Mouse (Mus musculus) forebrain, embryonic 14.5 days (tissue): ENCODE data around the gene Ttc21a. TPM values are rescaled to one million over a fixed set of nuclear protein-coding genes. Genes with fewer than 3 reads are reported as not detected.

Source experiments
- ATAC-seq: fragments of 200-750 bp; cut with Nextera tagmentation; 2 replicates; pipeline ENCODE4 v1.8.0; 2017; ENCODE audit warnings: mild to moderate bottlenecking, moderate library complexity
- DNase-seq: peaks from one replicate; pipeline ENCODE4 v3.0.0-alpha.2; 2015; ENCODE audit warnings: low spot score
- H3K27ac ChIP-seq: fragments of 300-500 bp; sonication (generic); 2 replicates; pipeline ENCODE4 v1.5.1; 2014; ENCODE audit warnings: low read depth, mild to moderate bottlenecking, control low read depth, low read length, moderate library complexity
- H3K27me3 ChIP-seq: fragments of 300-500 bp; sonication (generic); replicated peaks from 2 replicates; pipeline ENCODE4 v1.6.1; 2014; ENCODE audit warnings: low read length, control low read depth, mixed read lengths; ENCODE audit not compliant: control insufficient read depth, insufficient read depth
- H3K36me3 ChIP-seq: fragments of 300-500 bp; sonication (generic); 2 replicates; pipeline ENCODE4 v1.6.1; 2014; ENCODE audit warnings: low read length, control low read depth; ENCODE audit not compliant: control insufficient read depth, insufficient read depth
- H3K4me1 ChIP-seq: fragments of 300-500 bp; sonication (generic); 2 replicates; pipeline ENCODE4 v1.6.1; 2014; ENCODE audit warnings: antibody characterized with exemption, low read length, control low read depth; ENCODE audit not compliant: control insufficient read depth, insufficient read depth
- H3K4me2 ChIP-seq: fragments of 300-500 bp; sonication (generic); 2 replicates; pipeline ENCODE4 v1.6.1; 2014; ENCODE audit warnings: mild to moderate bottlenecking, control low read depth, low read length
- H3K4me3 ChIP-seq: fragments of 300-500 bp; sonication (generic); 2 replicates; pipeline ENCODE4 v1.5.1; 2014; ENCODE audit warnings: low read depth, low read length, control low read depth
- H3K9ac ChIP-seq: fragments of 300-500 bp; sonication (generic); 2 replicates; pipeline ENCODE4 v1.6.1; 2014; ENCODE audit warnings: mild to moderate bottlenecking, low read length, control low read depth, moderate library complexity
- H3K9me3 ChIP-seq: fragments of 300-500 bp; sonication (generic); replicated peaks from 2 replicates; pipeline ENCODE4 v1.6.1; 2016; ENCODE audit warnings: low read length, control low read depth, mixed read lengths; ENCODE audit not compliant: control insufficient read depth
- WGBS: fragments of 180-500 bp; shearing (Covaris S2); extraction: QIAGEN DNeasy Blood & Tissue Kit; methylation state at CpG from one replicate; pipeline ENCODE4 v1.1.7; 2014; 5-methylcytosine and 5-hydroxymethylcytosine counted together
- polyA plus RNA-seq: library from polyadenylated mRNA; unstranded; fragments of >200 nt; fragmentation: Nextera tagmentation; extraction: Ambion mirVana; gene quantifications from 2 replicates; pipeline ENCODE4 v1.2.1, GENCODE M21; 2014

The Ttc21a gene
- polyA plus RNA-seq, 1 experiment from 2014 or later, result 0.29 TPM

DNA sequence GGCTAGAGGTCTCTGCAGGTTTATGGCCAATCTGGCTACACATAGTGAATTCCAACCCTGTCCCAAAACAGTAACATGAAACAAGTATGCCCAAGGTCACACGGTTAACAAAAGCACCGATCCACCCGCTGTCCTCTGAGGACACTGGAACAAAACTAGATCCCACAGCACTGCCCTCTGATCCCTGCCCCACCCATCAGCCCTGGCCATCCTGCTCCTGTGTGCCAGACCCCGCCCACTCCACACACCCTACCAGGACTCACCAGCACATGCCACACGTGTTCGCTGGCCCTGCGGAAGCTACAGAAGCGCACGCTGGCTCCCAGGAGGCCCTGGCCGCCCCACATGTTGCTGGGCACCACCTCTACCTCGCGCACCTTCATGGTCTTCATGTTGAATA, 5.0 kb upstream of the Ttc21a start:
- no peak for DNase-seq
- H3K27me3 ChIP-seq, result no peaks in the 10 kb centered on the region
- no peak overlapping the region for H3K4me2 ChIP-seq
- H3K27ac ChIP-seq, result no peak overlapping the region
- H3K9ac ChIP-seq, result no peak overlapping the region
- H3K4me1 ChIP-seq, result peaks cover 5% of the 10 kb centered on the region; the same call in 1 of the 2 replicates
- H3K9me3 ChIP-seq, result no peaks in the 10 kb centered on the region
- H3K36me3 ChIP-seq, result peaks cover 26% of the 10 kb centered on the region
- no peak for ATAC-seq
- no peak overlapping the region for H3K4me3 ChIP-seq
- 95% methylated on average over 12 of the region's 12 CpGs for whole genome bisulfite sequencing

DNA sequence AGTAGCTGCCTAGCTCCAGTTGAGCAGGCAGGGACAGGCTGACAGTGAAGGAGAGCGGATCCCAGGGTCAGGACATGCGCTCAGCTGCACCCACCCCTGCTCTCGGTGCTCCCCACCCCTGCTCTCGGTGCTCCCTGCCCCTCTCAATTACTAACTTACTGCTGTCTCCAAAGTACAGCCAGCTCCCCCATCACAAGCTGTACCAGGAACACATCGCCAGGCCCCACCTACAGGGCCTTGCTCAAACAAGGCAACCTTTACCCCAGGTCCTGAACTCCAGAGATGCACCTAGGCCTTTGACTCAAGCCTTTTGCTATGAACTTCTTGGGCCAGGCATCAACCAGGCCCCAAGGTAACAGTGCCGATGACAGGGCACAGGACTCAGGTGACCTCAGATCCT, 3.7 kb upstream of the Ttc21a start:
- ATAC-seq (no peak), DNase-seq (no peak)
- H3K4me2 ChIP-seq, result no peak overlapping the region
- H3K27ac ChIP-seq, result no peak overlapping the region
- H3K4me1 ChIP-seq, result peaks cover 8% of the 10 kb centered on the region; the same call in 1 of the 2 replicates
- H3K36me3 ChIP-seq, result peaks cover 13% of the 10 kb centered on the region
- no peaks in the 10 kb centered on the region for H3K27me3 ChIP-seq
- H3K9me3 ChIP-seq, result no peaks in the 10 kb centered on the region
- 92% methylated on average over 6 of the region's 6 CpGs for WGBS
- H3K4me3 ChIP-seq, result no peak overlapping the region
- no peak overlapping the region for H3K9ac ChIP-seq

DNA sequence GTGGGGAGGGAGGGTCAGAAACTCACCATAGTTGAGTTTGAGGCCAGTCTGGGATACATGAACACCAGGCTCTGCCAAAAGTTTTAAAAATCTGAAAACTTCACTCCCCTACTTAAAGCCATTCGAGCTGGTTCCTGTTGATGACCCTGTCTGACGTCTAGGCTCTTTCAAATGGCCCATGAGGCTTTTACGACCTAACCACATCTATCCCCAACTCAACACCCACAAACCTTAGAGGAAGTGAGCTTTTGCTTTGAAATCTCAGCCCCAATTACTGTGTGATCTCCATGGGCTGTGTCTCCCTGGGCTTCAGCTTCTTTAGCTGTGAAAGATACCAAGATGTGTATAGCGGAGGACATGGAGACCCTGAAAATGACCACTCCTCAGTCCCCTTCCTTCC, 1.1 kb downstream of the Ttc21a start:
- H3K36me3 ChIP-seq, result no peaks in the 10 kb centered on the region
- H3K27ac ChIP-seq, result no peak overlapping the region
- H3K27me3 ChIP-seq, result no peaks in the 10 kb centered on the region
- 82% methylated on average over 4 of the region's 4 CpGs for WGBS
- no peaks in the 10 kb centered on the region for H3K9me3 ChIP-seq
- H3K9ac ChIP-seq, result no peak overlapping the region
- no peak overlapping the region for H3K4me2 ChIP-seq
- no peak overlapping the region for H3K4me3 ChIP-seq
- ATAC-seq (no peak), DNase-seq (no peak)
- peaks cover 8% of the 10 kb centered on the region; the same call in 1 of the 2 replicates for H3K4me1 ChIP-seq

DNA sequence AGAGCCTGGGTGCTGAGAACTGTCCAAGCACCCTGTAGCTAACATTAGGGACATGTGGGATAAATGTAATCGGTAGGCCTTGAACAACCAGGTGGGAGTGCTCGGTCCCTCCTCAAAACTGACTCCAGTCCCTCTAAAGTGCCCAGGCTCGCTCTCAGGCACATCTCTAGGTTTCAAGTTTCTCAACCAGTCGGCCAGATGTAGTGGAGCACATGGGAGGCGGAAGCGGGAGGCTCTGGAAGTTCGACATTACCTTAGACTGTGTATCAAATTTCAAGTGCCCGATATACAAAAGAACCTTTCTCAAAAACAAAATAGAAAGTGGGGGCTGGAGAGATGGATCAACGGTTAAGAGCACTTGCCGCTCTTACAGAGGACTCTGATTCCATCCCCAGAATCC, 2.2 kb downstream of the Ttc21a start:
- no peak for ATAC-seq
- no peaks in the 10 kb centered on the region for H3K9me3 ChIP-seq
- no peak for DNase-seq
- no peaks in the 10 kb centered on the region for H3K27me3 ChIP-seq
- no peak overlapping the region for H3K4me2 ChIP-seq
- no peak overlapping the region for H3K27ac ChIP-seq
- peaks cover 8% of the 10 kb centered on the region; the same call in 1 of the 2 replicates for H3K4me1 ChIP-seq
- no peaks in the 10 kb centered on the region for H3K36me3 ChIP-seq
- no peak overlapping the region for H3K4me3 ChIP-seq
- no peak overlapping the region for H3K9ac ChIP-seq
- 70% methylated on average over 10 of the region's 10 CpGs for WGBS

DNA sequence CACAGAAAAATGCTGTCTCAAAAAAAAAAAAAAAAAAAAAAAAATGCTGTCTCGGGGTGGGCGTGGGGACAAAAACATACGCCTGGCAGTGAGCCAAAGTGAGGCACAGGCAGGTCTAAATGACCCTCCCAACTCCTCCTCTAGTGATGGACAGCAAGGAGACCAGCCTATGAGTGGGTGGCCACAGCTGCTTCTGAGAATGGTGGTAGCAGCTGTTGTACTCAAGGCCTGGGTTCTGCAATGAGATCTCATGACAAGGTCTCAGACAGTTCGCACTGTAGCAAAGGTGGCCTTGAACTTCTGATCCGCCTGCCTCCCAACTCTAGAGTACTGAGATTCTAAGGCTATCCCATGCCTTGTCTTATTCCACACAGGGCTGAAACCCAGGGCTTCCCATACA, 4.0 kb downstream of the Ttc21a start:
- Histone ChIP-seq H3K9me3 (no peaks in the 10 kb centered on the region), H3K4me1 (peaks cover 5% of the 10 kb centered on the region; the same call in 1 of the 2 replicates), H3K27me3 (no peaks in the 10 kb centered on the region), H3K27ac (no peak overlapping the region), H3K36me3 (no peaks in the 10 kb centered on the region), H3K4me3 (no peak overlapping the region), H3K4me2 (no peak overlapping the region), H3K9ac (no peak overlapping the region)
- DNase-seq (no peak), ATAC-seq (no peak)
- 77% methylated on average over 5 of the region's 5 CpGs for WGBS

DNA sequence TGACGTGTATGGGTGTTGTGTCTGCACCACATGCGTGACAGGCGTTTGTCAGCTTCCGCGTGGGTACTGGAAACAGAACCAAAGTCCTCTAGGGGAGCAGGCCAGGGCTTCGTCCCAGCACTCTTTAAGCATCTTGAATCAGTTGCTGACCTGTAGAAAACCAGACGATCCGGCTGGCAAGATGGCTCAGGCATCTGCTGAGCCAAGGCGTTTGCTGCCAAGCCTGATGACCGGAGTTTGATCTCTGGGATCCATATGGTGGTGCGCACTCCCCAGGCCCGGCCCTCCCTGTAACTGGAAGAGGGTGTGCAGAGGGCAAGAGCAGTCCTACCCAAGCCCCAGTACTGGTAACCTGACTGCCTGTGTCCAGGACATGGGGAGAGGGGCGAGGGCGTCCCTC, 4.5 kb downstream of the Ttc21a start:
- H3K4me1 ChIP-seq, result 0 out of 2 replicates have a peak, but pooled peaks cover 3% of the 10 kb centered on the region

DNA sequence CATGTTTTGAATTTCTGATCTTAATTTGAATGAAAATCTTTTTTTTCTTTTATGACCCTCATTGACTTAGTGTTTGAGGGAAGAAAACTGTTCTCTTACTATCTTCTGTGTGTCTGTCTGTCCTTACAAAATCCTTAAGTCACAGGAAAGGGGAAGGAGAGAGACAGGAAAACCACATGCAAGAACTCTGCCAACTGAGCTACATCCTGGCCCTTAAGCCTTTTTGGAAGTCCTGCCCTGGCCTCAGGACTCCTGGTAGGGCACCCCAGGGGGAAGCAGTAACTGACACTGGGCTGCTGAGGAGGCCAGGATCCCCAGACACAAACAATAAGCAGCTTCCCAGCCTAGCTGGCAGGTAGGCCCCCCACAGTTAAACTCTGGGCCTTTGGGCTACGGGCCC, 5.9 kb downstream of the Ttc21a start:
- ATAC-seq (no peak), DNase-seq (no peak)
- Histone ChIP-seq H3K9me3 (no peaks in the 10 kb centered on the region), H3K27ac (no peak overlapping the region), H3K4me2 (no peak overlapping the region), H3K4me1 (no peaks in the 10 kb centered on the region), H3K4me3 (no peak overlapping the region), H3K9ac (no peak overlapping the region), H3K36me3 (no peaks in the 10 kb centered on the region), H3K27me3 (no peaks in the 10 kb centered on the region)
- WGBS, result 52% methylated on average over 1 of the region's 1 CpGs

More for the DNA sequence above, 4.5 kb downstream of the Ttc21a start:
- H3K4me3 ChIP-seq, result no peak overlapping the region
- no peak for ATAC-seq
- H3K27me3 ChIP-seq, result no peaks in the 10 kb centered on the region
- H3K4me2 ChIP-seq, result no peak overlapping the region
- H3K27ac ChIP-seq, result no peak overlapping the region
- H3K9ac ChIP-seq, result no peak overlapping the region
- H3K36me3 ChIP-seq, result no peaks in the 10 kb centered on the region
- no peak for DNase-seq
- no peaks in the 10 kb centered on the region for H3K9me3 ChIP-seq
- WGBS, result 88% methylated on average over 14 of the region's 14 CpGs

DNA sequence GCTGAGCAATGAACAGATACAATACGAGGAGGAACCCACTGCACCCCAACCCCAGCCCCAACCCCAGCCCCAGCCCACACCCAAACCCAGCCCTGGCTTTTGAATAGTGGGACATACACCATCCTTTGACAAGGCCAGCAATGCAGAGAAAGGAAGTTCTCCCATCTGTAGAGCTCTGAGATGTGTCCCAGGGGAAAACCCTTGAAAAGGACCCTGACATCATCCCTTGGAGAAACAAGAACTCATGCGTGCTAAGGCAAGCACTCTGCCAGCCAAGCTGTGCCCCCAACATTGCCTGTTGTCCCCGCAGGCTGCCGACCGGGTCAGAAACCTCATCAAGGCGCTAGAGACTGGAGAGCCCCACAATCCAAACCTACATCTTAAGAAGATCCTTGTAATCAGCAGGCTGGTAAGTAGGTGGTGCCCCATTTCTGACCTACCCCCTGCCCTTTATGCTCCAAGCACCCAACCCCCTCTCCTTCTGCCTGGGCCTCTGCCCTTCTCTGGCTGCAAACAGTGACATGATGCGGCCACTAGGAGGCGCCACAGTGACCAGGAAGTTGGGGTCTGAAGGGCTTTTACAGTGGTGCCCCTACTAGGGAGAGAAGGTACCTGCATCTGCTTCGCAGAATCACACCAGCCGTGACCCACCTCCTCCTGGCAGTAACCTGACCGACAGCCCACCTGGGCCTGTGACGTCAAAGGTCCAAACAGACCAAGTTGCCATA, 7.9 kb downstream of the Ttc21a start:
- DNase-seq (no peak), ATAC-seq (no peak)
- 75% methylated on average over 12 of the region's 12 CpGs for WGBS
- Histone ChIP-seq H3K36me3 (no peaks in the 10 kb centered on the region), H3K4me1 (no peaks in the 10 kb centered on the region), H3K27ac (no peak overlapping the region), H3K9me3 (no peaks in the 10 kb centered on the region), H3K4me2 (no peak overlapping the region), H3K27me3 (no peaks in the 10 kb centered on the region), H3K4me3 (no peak overlapping the region), H3K9ac (no peak overlapping the region)

DNA sequence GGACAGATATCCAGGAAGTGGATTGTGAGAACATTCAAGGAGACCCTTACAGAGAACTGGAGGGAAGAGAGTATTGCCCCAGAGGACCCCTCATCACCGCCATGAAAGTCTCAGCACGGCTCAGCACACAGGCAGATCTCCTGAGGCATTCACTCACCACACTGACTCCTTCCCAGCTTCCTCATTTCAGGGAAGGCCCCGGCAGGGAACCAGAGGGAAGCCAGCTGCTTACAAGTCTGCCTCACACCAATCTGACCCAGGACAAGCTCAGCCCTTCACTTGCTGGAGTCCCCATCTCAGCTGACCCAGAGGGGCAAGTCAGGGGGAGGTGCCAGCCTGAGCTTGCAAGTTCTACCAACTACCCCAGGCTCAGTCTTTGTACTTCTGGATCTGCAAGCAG, 11.4 kb downstream of the Ttc21a start:
- H3K9ac ChIP-seq, result no peak overlapping the region
- H3K36me3 ChIP-seq, result no peaks in the 10 kb centered on the region
- H3K4me3 ChIP-seq, result no peak overlapping the region
- 45% methylated on average over 3 of the region's 3 CpGs for WGBS
- no peak overlapping the region for H3K27ac ChIP-seq
- H3K4me2 ChIP-seq, result no peak overlapping the region
- H3K27me3 ChIP-seq, result no peaks in the 10 kb centered on the region
- H3K9me3 ChIP-seq, result no peaks in the 10 kb centered on the region
- ATAC-seq, result no peak
- H3K4me1 ChIP-seq, result no peaks in the 10 kb centered on the region
- no peak for DNase-seq
